Mouse (Mus musculus): ENCODE data around the gene Cnnm1. TPM values are rescaled to one million over a fixed set of nuclear protein-coding genes. Genes with fewer than 3 reads are reported as not detected.

Cnnm1 gene
- polyA plus RNA-seq, 1 experiment from 2014 or later = 0.21 TPM

Other genes with a start within 250 kb of the Cnnm1 start
- 0.05 and 0.35 TPM in 2 replicates for gene Hpse2, start 52.1 kb upstream of the Cnnm1 start, polyA plus RNA-seq (2014; fragmentation: Nextera tagmentation; extraction: Ambion mirVana)
- gene Got1, start 84.2 kb downstream of the Cnnm1 start, polyA plus RNA-seq (2014; fragmentation: Nextera tagmentation; extraction: Ambion mirVana) = 33.7 and 37.2 TPM in 2 replicates
- 1.2 and 2.3 TPM in 2 replicates for gene Nkx2-3, start 171.9 kb downstream of the Cnnm1 start, polyA plus RNA-seq (2014; fragmentation: Nextera tagmentation; extraction: Ambion mirVana)
- gene Slc25a28, start 234.4 kb downstream of the Cnnm1 start, polyA plus RNA-seq (2014; fragmentation: Nextera tagmentation; extraction: Ambion mirVana) = 12.2 and 14.0 TPM in 2 replicates
- gene Entpd7, start 249.2 kb downstream of the Cnnm1 start, polyA plus RNA-seq (2014; fragmentation: Nextera tagmentation; extraction: Ambion mirVana) = 8.5 and 9.2 TPM in 2 replicates

Data from liver, embryonic 11.5 days (tissue).